Mouse (Mus musculus) ovary, adult 18-20 months (tissue): Measurements from ENCODE around the gene Tm4sf1.

Experiments
- DNase-seq: peaks from one replicate; pipeline ENCODE4 v3.0.0; 2022; ENCODE audit warnings: low spot score, mixed read lengths

Tm4sf1 gene

DNA sequence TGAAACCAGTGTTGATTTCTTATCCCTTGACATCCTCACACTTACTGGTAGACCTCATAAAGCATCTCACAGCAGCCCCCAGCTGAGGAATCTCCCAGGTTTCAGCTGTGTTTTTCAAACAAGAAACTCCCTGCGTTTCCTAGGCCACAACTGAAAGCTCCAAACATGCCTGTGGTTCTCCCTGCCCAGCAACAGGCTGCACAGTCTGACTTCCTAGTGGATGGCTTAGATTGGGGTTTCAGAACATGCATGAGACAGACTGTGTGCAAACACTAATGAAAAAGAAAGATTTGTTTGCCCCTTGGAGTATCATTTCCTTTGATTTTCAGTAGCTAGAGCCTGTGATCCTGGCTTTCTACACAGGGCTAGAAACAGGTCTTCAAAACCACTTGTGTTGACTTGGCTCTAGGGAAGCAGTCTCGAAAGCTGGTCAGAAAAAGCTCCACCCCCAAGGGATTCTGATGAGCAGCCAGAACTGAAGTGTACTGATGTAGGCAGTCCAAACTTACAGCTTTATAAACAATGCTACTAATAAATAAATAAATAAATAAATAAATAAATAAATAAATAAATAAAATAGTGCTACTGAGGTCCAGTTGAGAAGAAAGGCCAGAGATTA, at the start of gene Tm4sf1:
Gene Tm4sf1, minus strand, starts transcription at position 68 of the 619 bp plus-strand sequence.
- no peak for DNase-seq

- DNase-seq: no peak
Measured at GRCm38 (mm10) chr3:57344811-57345210, 43.0 kb upstream of the Tm4sf1 start.

DNA sequence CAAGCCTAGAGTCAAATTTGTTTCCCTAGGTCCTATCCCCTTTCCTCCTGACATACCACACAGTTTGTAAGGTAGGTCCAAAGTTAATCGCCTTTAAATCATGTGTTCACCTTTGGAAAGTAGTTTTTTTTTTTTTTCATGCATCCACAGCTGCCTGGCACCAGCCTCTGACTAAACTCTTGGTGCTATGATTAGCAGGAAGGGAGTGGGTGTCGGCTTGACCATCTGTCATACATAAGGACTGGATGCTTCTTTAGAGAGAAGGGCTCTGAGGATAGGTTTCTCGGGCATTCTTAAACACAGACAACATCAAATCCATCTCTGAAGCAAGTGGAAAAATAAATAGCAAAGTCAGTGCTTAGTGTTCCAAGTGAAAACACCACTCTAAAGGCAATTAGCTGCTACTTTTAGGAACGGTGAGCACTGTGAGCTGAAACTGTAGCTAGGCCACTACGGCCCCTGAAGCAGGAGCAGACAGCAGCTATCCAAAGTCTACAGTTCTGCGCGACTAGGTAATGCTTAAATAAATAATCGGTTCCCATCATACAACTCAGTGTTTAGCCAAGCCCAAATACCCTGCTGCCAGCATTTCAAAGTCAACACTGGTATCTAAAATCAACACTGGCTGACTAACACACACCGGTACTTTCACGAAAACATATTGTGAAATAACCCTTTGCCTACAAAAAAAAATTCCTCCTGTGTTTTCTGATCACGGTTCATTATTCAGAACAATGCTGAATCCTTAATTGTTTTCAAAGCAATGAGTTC, 42.2 kb upstream of the Tm4sf1 start:
- DNase-seq: no peak

DNA sequence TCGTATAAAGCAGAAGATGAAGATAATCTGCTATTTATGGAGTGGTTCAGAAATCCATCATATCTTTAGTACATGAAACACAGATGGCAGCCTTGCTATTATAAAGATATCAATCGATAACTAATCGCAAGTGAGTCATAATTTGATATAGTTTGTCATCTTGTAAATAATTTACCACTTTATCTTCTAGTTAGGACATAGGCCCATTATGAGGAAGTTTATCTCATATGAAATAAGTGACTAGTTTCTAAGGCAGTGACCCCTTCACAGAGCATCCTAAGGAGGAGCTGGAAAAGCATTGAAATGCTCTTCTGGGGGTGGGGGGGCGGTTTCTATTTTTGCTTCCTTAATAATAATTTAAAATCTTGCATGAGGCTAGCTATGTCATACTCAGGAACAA, 41.2 kb upstream of the Tm4sf1 start:
- DNase-seq: no peak

DNA sequence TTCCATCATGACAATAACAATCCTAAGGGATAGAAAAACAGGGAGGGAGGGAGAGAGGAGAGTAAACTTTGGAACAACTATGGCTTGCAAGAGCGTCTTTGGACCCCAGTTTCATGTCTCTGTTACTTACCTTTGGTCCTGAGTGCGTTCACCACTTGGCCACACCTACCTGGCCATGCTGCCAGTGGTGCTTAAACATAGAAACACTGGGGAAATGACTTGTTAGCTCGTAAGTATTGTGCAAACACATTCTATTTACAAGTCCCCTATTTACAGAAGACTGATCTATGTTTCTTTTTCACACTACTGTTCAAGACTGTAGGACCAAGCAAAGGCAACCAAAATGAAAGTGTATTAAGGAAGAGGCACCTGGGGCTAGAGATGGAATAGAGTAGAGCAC, 39.5 kb upstream of the Tm4sf1 start:
- DNase-seq: no peak

GRCm38 (mm10) chr3:57335080-57335815, 33.5 kb upstream of the Tm4sf1 start:
- no peak for DNase-seq

- DNase-seq: no peak
Measured at GRCm38 (mm10) chr3:57327941-57328340, 26.2 kb upstream of the Tm4sf1 start.

DNA sequence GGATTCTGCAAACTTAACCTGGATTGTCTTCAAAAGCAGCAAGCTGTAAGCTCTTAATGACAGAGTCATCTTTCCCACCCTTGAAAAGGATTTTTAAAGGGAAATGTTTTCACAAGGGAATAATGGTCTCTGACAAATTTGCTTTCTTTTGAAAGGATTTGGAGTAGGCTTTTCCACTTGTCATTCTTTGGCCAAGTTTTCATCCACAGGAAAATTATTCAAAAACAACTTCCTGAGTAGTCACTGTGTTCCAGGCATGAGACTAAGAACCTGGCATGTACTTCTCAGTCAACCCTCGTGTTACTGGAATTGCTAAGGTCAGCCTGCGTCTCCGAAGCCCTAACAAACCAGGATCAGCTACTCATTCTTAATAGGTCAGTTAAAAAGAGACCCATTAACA, 5.3 kb upstream of the Tm4sf1 start:
- no peak for DNase-seq

GRCm38 (mm10) chr3:57305564-57305963, 3.8 kb upstream of the Tm4sf1 start:
- no peak for DNase-seq

DNA sequence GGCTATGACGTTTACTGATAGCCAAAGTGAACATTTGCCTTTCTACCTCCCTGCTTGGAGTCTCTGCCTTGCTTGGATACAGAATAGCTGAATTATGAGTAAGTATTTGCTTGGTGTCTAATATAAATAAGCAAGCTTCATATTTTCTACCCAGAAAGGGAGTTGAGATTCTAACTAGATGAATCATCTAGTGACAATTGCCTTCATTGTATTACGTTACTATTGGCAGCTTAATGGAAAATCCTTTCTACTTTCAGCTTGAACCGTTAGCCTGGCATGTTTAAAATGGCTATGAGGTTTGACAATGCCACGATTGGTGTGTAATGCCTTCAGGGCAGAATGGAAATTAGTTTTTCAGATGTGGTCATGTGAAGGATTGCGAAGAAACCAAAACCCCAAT, 2.7 kb upstream of the Tm4sf1 start:
- DNase-seq: no peak

- no peak for DNase-seq
Measured at GRCm38 (mm10) chr3:57304050-57304449, 2.3 kb upstream of the Tm4sf1 start.

- no peak for DNase-seq
Measured at GRCm38 (mm10) chr3:57303486-57303885, 1.7 kb upstream of the Tm4sf1 start.

DNA sequence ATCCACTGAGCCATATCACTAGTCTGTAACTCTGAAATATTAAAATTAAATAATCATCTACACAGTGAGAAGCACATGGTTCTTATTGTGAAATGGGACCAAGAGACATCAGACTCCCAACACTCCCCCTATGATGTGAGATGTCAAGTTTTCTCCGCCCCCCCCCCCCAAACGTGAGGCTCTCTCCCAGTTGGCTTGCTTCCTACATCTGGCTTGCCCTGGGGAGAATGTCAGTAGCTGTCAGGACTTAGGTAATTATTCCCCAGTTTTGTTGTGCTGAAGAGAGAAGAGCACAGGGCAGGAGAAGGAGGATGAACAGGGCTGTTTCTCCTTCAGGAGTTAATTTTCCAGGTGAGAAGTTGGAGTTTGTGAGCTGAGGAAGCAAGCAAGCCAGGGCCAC, 1.1 kb upstream of the Tm4sf1 start:
- DNase-seq: no peak

- DNase-seq: no peak
Measured at GRCm38 (mm10) chr3:57301366-57301765, 422 bp downstream of the Tm4sf1 start.

GRCm38 (mm10) chr3:57297991-57298390, 3.8 kb downstream of the Tm4sf1 start:
- no peak for DNase-seq

GRCm38 (mm10) chr3:57296574-57296973, 5.2 kb downstream of the Tm4sf1 start:
- no peak for DNase-seq

DNA sequence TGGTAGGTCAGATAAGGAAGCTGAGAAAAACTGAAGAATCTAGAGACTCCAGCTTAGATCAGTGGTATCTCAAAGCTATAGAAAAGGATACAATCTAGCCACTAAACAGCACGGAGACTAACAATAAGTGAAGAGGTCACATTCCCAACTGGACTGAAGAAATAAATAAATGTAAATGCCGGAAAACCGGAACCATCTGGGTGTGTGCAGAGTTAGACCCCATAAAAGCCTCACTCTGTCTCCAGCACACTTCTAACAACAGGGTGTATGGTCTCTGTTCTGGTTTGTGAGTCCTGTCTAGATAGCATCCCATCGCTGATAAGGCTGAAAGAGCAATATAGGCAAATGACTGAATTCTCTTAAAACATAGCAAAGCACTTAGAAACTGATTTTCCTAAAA, 6.2 kb downstream of the Tm4sf1 start:
- no peak for DNase-seq

- no peak for DNase-seq
Measured at GRCm38 (mm10) chr3:57294742-57295525, 6.9 kb downstream of the Tm4sf1 start.

GRCm38 (mm10) chr3:57293925-57294324, 7.9 kb downstream of the Tm4sf1 start:
- no peak for DNase-seq

DNA sequence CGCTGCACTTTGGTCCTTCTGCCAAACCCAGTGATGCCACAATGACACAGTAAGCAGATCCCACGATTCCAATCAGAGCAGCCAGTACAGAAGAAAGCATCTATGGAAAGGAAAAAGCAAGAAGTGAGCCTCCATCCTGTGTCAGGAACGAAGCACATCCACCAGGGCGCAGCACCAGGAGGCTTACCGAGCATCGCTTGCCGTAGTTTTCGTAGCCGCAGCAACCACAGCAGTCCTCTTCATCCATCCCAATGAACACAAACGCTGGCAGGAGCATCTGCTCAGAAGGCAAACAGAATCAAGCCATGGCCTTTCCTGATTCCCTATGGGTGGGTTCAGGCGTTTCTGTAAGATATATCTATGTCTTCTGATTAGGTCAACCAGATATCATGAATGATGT, 9.0 kb downstream of the Tm4sf1 start:
- no peak for DNase-seq

DNA sequence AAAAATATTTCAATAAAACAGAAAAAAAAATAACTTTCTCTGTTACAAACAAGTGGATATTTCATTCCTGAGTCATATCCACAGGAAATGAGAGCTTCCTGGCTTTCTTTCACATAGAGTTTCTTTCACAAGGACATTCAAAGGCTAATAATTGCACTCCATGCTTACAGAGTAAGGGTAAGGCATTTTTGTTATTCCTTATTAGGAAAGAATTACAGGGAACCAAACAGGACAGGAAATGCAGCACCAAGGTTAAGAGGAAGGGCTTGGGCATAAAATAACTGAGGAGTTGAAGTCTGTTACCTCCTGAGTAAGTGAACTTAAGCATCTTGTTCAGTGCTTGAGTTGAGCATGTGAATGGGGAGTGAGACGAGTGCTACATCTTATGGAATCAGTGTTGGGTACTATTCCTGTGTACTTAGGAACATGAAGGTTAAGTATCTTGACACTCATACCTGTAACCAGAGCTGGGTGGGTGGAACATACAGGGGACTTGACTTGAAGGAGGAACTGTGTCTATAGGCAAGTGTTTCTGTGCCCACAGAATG, 12.8 kb downstream of the Tm4sf1 start:
- no peak for DNase-seq
